Mouse (Mus musculus): ENCODE results near the gene Castor2. TPM values are rescaled to one million over a fixed set of nuclear protein-coding genes. Genes with fewer than 3 reads are reported as not detected.
A peak's percentile ranks its signal among the peaks of the same experiment; 100 is the strongest.

Gene Castor2
- polyA plus RNA-seq, 1 experiment from 2014 or later, result 6.1 TPM

GRCm38 (mm10) chr5:134098341-134098902, 1.1 kb upstream of the Castor2 start:
- peaks cover 23% of the 10 kb centered on the region; the same call in 1 of the 2 replicates for H3K4me1 ChIP-seq (ENCODE audit: control insufficient read depth, insufficient read depth, low read length)
- peak overlapping the region; percentile 92 for H3K4me2 ChIP-seq (replicated peaks; ENCODE audit: low read depth, low read length)
- H3K36me3 ChIP-seq (ENCODE audit: control insufficient read depth, insufficient read depth, low read length), result no peaks in the 10 kb centered on the region
- H3K27ac ChIP-seq (ENCODE audit: low read length), result no peak overlapping the region
- H3K9me3 ChIP-seq (ENCODE audit: control insufficient read depth, low read depth, low read length), result no peaks in the 10 kb centered on the region
- WGBS, result 47% methylated on average over 13 of the region's 13 CpGs
- ATAC-seq (ENCODE audit: insufficient number of reproducible peaks, insufficient read depth, low FRiP score, low read depth), result no peak
- peak overlapping the region; percentile 50 for H3K9ac ChIP-seq (replicated peaks; ENCODE audit: low read depth, low read length)
- peak overlapping the region; percentile 69 for H3K4me3 ChIP-seq (ENCODE audit: low read depth, low read length)
- H3K27me3 ChIP-seq (ENCODE audit: control insufficient read depth, insufficient read depth, low read length), result no peaks in the 10 kb centered on the region

- H3K4me3 ChIP-seq (ENCODE audit: low read depth, low read length), result peak overlapping the region; percentile 69
- peak overlapping the region; percentile 92 for H3K4me2 ChIP-seq (replicated peaks; ENCODE audit: low read depth, low read length)
- no peaks in the 10 kb centered on the region for H3K27me3 ChIP-seq (ENCODE audit: control insufficient read depth, insufficient read depth, low read length)
- peaks cover 23% of the 10 kb centered on the region; the same call in 1 of the 2 replicates for H3K4me1 ChIP-seq (ENCODE audit: control insufficient read depth, insufficient read depth, low read length)
- H3K27ac ChIP-seq (ENCODE audit: low read length), result peak overlapping the region; percentile 45; the same call in 1 of the 2 replicates
- WGBS, result 0% methylated on average over 17 of the region's 17 CpGs
- H3K9me3 ChIP-seq (ENCODE audit: control insufficient read depth, low read depth, low read length), result no peaks in the 10 kb centered on the region
- peak; percentile 35 for ATAC-seq (ENCODE audit: insufficient number of reproducible peaks, insufficient read depth, low FRiP score, low read depth)
- H3K9ac ChIP-seq (replicated peaks; ENCODE audit: low read depth, low read length), result peak overlapping the region; percentile 50
- no peaks in the 10 kb centered on the region for H3K36me3 ChIP-seq (ENCODE audit: control insufficient read depth, insufficient read depth, low read length)
Observed at GRCm38 (mm10) chr5:134098976-134099375, 535 bp upstream of the Castor2 start.

- WGBS, result 1% methylated on average over 16 of the region's 17 CpGs
- Histone ChIP-seq H3K4me1 (ENCODE audit: control insufficient read depth, insufficient read depth, low read length) (peaks cover 23% of the 10 kb centered on the region; the same call in 1 of the 2 replicates), H3K27ac (ENCODE audit: low read length) (no peak overlapping the region), H3K4me2 (replicated peaks; ENCODE audit: low read depth, low read length) (peak overlapping the region; percentile 92), H3K4me3 (ENCODE audit: low read depth, low read length) (peak overlapping the region; percentile 69), H3K9ac (replicated peaks; ENCODE audit: low read depth, low read length) (peak overlapping the region; percentile 50; the same call in 1 of the 2 replicates), H3K36me3 (ENCODE audit: control insufficient read depth, insufficient read depth, low read length) (no peaks in the 10 kb centered on the region), H3K9me3 (ENCODE audit: control insufficient read depth, low read depth, low read length) (no peaks in the 10 kb centered on the region), H3K27me3 (ENCODE audit: control insufficient read depth, insufficient read depth, low read length) (no peaks in the 10 kb centered on the region)
- ATAC-seq (ENCODE audit: insufficient number of reproducible peaks, insufficient read depth, low FRiP score, low read depth), result no peak
Observed at GRCm38 (mm10) chr5:134100232-134100771, 791 bp downstream of the Castor2 start.

GRCm38 (mm10) chr5:134101322-134101721, 1.8 kb downstream of the Castor2 start:
- no peak for ATAC-seq (ENCODE audit: insufficient number of reproducible peaks, insufficient read depth, low FRiP score, low read depth)
- H3K4me2 ChIP-seq (replicated peaks; ENCODE audit: low read depth, low read length), result 0 out of 2 replicates have a peak overlapping the region, but pooled peaks have one; percentile 13
- WGBS, result 54% methylated on average over 5 of the region's 5 CpGs

GRCm38 (mm10) chr5:134101883-134102282, 2.4 kb downstream of the Castor2 start:
- Histone ChIP-seq H3K36me3 (ENCODE audit: control insufficient read depth, insufficient read depth, low read length) (no peaks in the 10 kb centered on the region; the same call in 1 of the 2 replicates), H3K4me1 (ENCODE audit: control insufficient read depth, insufficient read depth, low read length) (peaks cover 23% of the 10 kb centered on the region; the same call in 1 of the 2 replicates), H3K4me3 (ENCODE audit: low read depth, low read length) (no peak overlapping the region), H3K9me3 (ENCODE audit: control insufficient read depth, low read depth, low read length) (no peaks in the 10 kb centered on the region), H3K4me2 (replicated peaks; ENCODE audit: low read depth, low read length) (0 out of 2 replicates have a peak overlapping the region, but pooled peaks have one; percentile 10), H3K9ac (replicated peaks; ENCODE audit: low read depth, low read length) (no peak overlapping the region), H3K27ac (ENCODE audit: low read length) (peak overlapping the region; percentile 29; the same call in 1 of the 2 replicates), H3K27me3 (ENCODE audit: control insufficient read depth, insufficient read depth, low read length) (no peaks in the 10 kb centered on the region)
- ATAC-seq (ENCODE audit: insufficient number of reproducible peaks, insufficient read depth, low FRiP score, low read depth), result no peak
- WGBS, result 22% methylated on average over 5 of the region's 5 CpGs

More at GRCm38 (mm10) chr5:134101322-134101721, 1.8 kb downstream of the Castor2 start:
- no peaks in the 10 kb centered on the region for H3K27me3 ChIP-seq (ENCODE audit: control insufficient read depth, insufficient read depth, low read length)
- no peaks in the 10 kb centered on the region; the same call in 1 of the 2 replicates for H3K36me3 ChIP-seq (ENCODE audit: control insufficient read depth, insufficient read depth, low read length)
- no peaks in the 10 kb centered on the region for H3K9me3 ChIP-seq (ENCODE audit: control insufficient read depth, low read depth, low read length)
- H3K4me3 ChIP-seq (ENCODE audit: low read depth, low read length), result no peak overlapping the region
- no peak overlapping the region for H3K9ac ChIP-seq (replicated peaks; ENCODE audit: low read depth, low read length)
- peaks cover 23% of the 10 kb centered on the region; the same call in 1 of the 2 replicates for H3K4me1 ChIP-seq (ENCODE audit: control insufficient read depth, insufficient read depth, low read length)
- H3K27ac ChIP-seq (ENCODE audit: low read length), result peak overlapping the region; percentile 29; the same call in 1 of the 2 replicates

GRCm38 (mm10) chr5:134102720-134103119, 3.2 kb downstream of the Castor2 start:
- Histone ChIP-seq H3K4me1 (ENCODE audit: control insufficient read depth, insufficient read depth, low read length) (peaks cover 23% of the 10 kb centered on the region; the same call in 1 of the 2 replicates), H3K36me3 (ENCODE audit: control insufficient read depth, insufficient read depth, low read length) (no peaks in the 10 kb centered on the region; the same call in 1 of the 2 replicates), H3K4me2 (replicated peaks; ENCODE audit: low read depth, low read length) (no peak overlapping the region), H3K27me3 (ENCODE audit: control insufficient read depth, insufficient read depth, low read length) (no peaks in the 10 kb centered on the region), H3K9me3 (ENCODE audit: control insufficient read depth, low read depth, low read length) (no peaks in the 10 kb centered on the region), H3K9ac (replicated peaks; ENCODE audit: low read depth, low read length) (no peak overlapping the region), H3K27ac (ENCODE audit: low read length) (no peak overlapping the region), H3K4me3 (ENCODE audit: low read depth, low read length) (no peak overlapping the region)
- ATAC-seq (ENCODE audit: insufficient number of reproducible peaks, insufficient read depth, low FRiP score, low read depth), result no peak
- WGBS, result 57% methylated on average over 6 of the region's 6 CpGs

GRCm38 (mm10) chr5:134105829-134106228, 6.3 kb downstream of the Castor2 start:
- WGBS, result 72% methylated on average over 8 of the region's 8 CpGs
- H3K9ac ChIP-seq (replicated peaks; ENCODE audit: low read depth, low read length), result no peak overlapping the region
- H3K4me1 ChIP-seq (ENCODE audit: control insufficient read depth, insufficient read depth, low read length), result peaks cover 13% of the 10 kb centered on the region; the same call in 1 of the 2 replicates
- H3K27ac ChIP-seq (ENCODE audit: low read length), result no peak overlapping the region
- no peaks in the 10 kb centered on the region for H3K9me3 ChIP-seq (ENCODE audit: control insufficient read depth, low read depth, low read length)
- no peak overlapping the region for H3K4me2 ChIP-seq (replicated peaks; ENCODE audit: low read depth, low read length)
- no peak overlapping the region for H3K4me3 ChIP-seq (ENCODE audit: low read depth, low read length)
- ATAC-seq (ENCODE audit: insufficient number of reproducible peaks, insufficient read depth, low FRiP score, low read depth), result no peak
- H3K27me3 ChIP-seq (ENCODE audit: control insufficient read depth, insufficient read depth, low read length), result no peaks in the 10 kb centered on the region
- no peaks in the 10 kb centered on the region; the same call in 1 of the 2 replicates for H3K36me3 ChIP-seq (ENCODE audit: control insufficient read depth, insufficient read depth, low read length)

- Histone ChIP-seq H3K9ac (replicated peaks; ENCODE audit: low read depth, low read length) (no peak overlapping the region), H3K4me3 (ENCODE audit: low read depth, low read length) (no peak overlapping the region), H3K4me1 (ENCODE audit: control insufficient read depth, insufficient read depth, low read length) (no peaks in the 10 kb centered on the region), H3K36me3 (ENCODE audit: control insufficient read depth, insufficient read depth, low read length) (no peaks in the 10 kb centered on the region), H3K27me3 (ENCODE audit: control insufficient read depth, insufficient read depth, low read length) (no peaks in the 10 kb centered on the region), H3K27ac (ENCODE audit: low read length) (no peak overlapping the region), H3K4me2 (replicated peaks; ENCODE audit: low read depth, low read length) (no peak overlapping the region), H3K9me3 (ENCODE audit: control insufficient read depth, low read depth, low read length) (no peaks in the 10 kb centered on the region)
- ATAC-seq (ENCODE audit: insufficient number of reproducible peaks, insufficient read depth, low FRiP score, low read depth), result no peak
- WGBS, result 75% methylated on average over 5 of the region's 5 CpGs
Observed at GRCm38 (mm10) chr5:134114981-134115380, 15.5 kb downstream of the Castor2 start.

Data from stomach, embryonic 14.5 days (tissue).